Mouse (Mus musculus) heart, embryonic 14.5 days (tissue): Measurements from ENCODE around the gene Qrich2. TPM values are rescaled to one million over a fixed set of nuclear protein-coding genes. Genes with fewer than 3 reads are reported as not detected.
"Not testable (repeated sequence)": the region's sequence is repeated elsewhere in the genome, so short reads cannot be mapped to it uniquely, and the experiment has no call there.

Source experiments
- ATAC-seq: fragments of 200-750 bp; cut with Nextera tagmentation; 2 replicates; pipeline ENCODE4 v1.8.0; 2017; ENCODE audit warnings: low read depth, moderate TSS enrichment; ENCODE audit not compliant: insufficient number of reproducible peaks, insufficient read depth, low FRiP score
- H3K27ac ChIP-seq, 2 experiments: fragments of 200-500 bp in 1 of 2; fragments of 300-500 bp in 1 of 2; sonication (generic) in 1 of 2; replicated peaks in 1 of 2; 2 replicates each; pipeline ENCODE4 v1.5.1; 2012 to 2014; ENCODE audit warnings: low read depth in 2 of 2, low read length in 2 of 2, control low read depth in 1 of 2, mild to moderate bottlenecking in 1 of 2, mixed read lengths in 1 of 2; ENCODE audit not compliant: control insufficient read depth in 1 of 2, insufficient read depth in 1 of 2
- H3K27me3 ChIP-seq: fragments of 300-500 bp; sonication (generic); 2 replicates; pipeline ENCODE4 v1.6.1; 2014; ENCODE audit warnings: mild to moderate bottlenecking, low read length, control low read depth; ENCODE audit not compliant: control insufficient read depth, insufficient read depth
- H3K36me3 ChIP-seq: fragments of 300-500 bp; sonication (generic); 2 replicates; pipeline ENCODE4 v1.6.1; 2014; ENCODE audit warnings: mild to moderate bottlenecking, control low read depth, low read length, mixed read lengths; ENCODE audit not compliant: control insufficient read depth, insufficient read depth
- H3K4me1 ChIP-seq, 2 experiments: fragments of 200-500 bp in 1 of 2; fragments of 300-500 bp in 1 of 2; sonication (generic) in 1 of 2; 2 replicates each; pipeline ENCODE4 v1.6.1; 2012 to 2014; ENCODE audit warnings: low read length in 2 of 2, control low read depth in 1 of 2, mixed read lengths in 1 of 2; ENCODE audit not compliant: control insufficient read depth in 2 of 2, insufficient read depth in 2 of 2
- H3K4me2 ChIP-seq: fragments of 300-500 bp; sonication (generic); 2 replicates; pipeline ENCODE4 v1.6.1; 2014; ENCODE audit warnings: mild to moderate bottlenecking, low read length
- H3K4me3 ChIP-seq, 2 experiments: fragments of 200-500 bp in 1 of 2; fragments of 300-500 bp in 1 of 2; sonication (generic) in 1 of 2; 2 replicates each; pipeline ENCODE4 v1.5.1; 2012 to 2014; ENCODE audit warnings: low read length in 2 of 2, mild to moderate bottlenecking in 2 of 2, control low read depth in 1 of 2, low read depth in 1 of 2, moderate library complexity in 1 of 2; ENCODE audit not compliant: control insufficient read depth in 1 of 2, insufficient read depth in 1 of 2
- H3K9ac ChIP-seq: fragments of 300-500 bp; sonication (generic); 2 replicates; pipeline ENCODE4 v1.6.1; 2014; ENCODE audit warnings: mild to moderate bottlenecking, low read length
- H3K9me3 ChIP-seq: fragments of 300-500 bp; sonication (generic); 2 replicates; pipeline ENCODE4 v1.6.1; 2016; ENCODE audit warnings: low read length, control low read depth; ENCODE audit not compliant: control insufficient read depth
- WGBS: fragments of 180-500 bp; shearing (Covaris S2); extraction: QIAGEN DNeasy Blood & Tissue Kit; methylation state at CpG from one replicate; pipeline ENCODE4 v1.1.7; 2014; 5-methylcytosine and 5-hydroxymethylcytosine counted together
- polyA plus RNA-seq: library from polyadenylated mRNA; unstranded; fragments of >200 nt; fragmentation: Nextera tagmentation; extraction: Ambion mirVana; gene quantifications from 2 replicates; pipeline ENCODE4 v1.2.1, GENCODE M21; 2014

Gene Qrich2
- polyA plus RNA-seq, 1 experiment from 2014 or later: not detected

DNA sequence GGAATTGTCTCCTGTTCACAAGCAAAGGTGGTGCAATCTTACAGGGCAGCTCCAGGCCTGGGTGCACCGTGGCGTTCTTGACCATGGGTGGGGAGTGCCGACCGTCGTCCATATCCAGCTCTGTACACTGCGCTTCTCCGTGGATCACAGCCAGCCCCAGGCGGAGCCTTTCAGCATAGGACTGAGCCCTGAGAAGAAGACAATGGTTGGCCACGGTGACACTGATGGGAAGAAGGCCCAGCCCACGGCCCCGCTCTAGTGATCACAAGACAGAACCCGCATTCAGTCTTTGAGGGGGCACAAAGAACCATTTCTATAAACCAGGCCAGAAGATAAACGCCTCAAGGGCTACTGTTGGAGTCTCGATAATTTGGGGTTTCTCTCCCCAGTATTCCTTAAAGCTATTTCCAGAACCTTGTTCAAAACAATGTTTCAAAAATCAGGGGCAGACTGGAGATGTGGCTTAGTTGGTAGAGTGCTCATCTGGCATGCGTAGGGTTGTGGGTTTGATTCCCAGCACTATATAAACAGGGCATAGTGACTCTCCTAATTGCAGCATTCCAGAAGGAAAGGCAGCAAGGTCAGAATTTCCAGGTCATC, 11.2 kb upstream of the Qrich2 start:
- Histone ChIP-seq H3K4me1 (0 out of 4 replicates have a peak, but pooled peaks cover 2 to 5% of the 10 kb centered on the region in 2 experiments), H3K27me3 (no peaks in the 10 kb centered on the region), H3K4me2 (no peak overlapping the region), H3K36me3 (peaks cover 100% of the 10 kb centered on the region), H3K9ac (no peak overlapping the region), H3K4me3 (no peak overlapping the region), H3K9me3 (no peaks in the 10 kb centered on the region), H3K27ac (no peak overlapping the region)
- no peak for ATAC-seq
- WGBS: 94% methylated on average over 15 of the region's 15 CpGs

DNA sequence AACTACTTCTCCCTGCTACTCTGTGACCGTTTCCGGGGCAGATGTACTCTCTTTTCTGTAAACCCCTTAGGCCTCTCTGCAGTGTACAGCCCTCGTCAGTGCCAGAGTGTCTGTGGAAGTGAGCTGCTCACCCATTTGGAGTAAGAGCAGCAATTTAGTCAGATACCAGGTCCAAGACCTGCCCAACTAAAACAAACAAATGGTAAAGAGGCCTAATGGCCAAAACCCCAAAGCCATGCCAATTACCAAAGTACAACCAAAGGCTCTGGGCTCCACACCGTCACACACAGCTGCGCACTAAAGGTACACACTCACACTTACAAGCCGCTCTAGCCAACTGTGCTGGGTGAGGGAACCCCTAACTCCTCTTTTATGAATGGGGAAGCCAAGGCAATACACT, 10.7 kb upstream of the Qrich2 start:
- H3K9me3 ChIP-seq: no peaks in the 10 kb centered on the region
- WGBS: 86% methylated on average over 6 of the region's 6 CpGs
- H3K4me1 ChIP-seq: 0 out of 4 replicates have a peak, but pooled peaks cover 2 to 5% of the 10 kb centered on the region in 2 experiments
- peak overlapping the region in 1 of 2 experiments; percentile 64; a peak in 2 of 4 replicates for H3K27ac ChIP-seq
- H3K27me3 ChIP-seq: no peaks in the 10 kb centered on the region
- no peak overlapping the region for H3K4me3 ChIP-seq
- H3K36me3 ChIP-seq: peaks cover 100% of the 10 kb centered on the region
- no peak for ATAC-seq
- H3K9ac ChIP-seq: peak overlapping the region; percentile 30; the same call in 1 of the 2 replicates
- no peak overlapping the region for H3K4me2 ChIP-seq

DNA sequence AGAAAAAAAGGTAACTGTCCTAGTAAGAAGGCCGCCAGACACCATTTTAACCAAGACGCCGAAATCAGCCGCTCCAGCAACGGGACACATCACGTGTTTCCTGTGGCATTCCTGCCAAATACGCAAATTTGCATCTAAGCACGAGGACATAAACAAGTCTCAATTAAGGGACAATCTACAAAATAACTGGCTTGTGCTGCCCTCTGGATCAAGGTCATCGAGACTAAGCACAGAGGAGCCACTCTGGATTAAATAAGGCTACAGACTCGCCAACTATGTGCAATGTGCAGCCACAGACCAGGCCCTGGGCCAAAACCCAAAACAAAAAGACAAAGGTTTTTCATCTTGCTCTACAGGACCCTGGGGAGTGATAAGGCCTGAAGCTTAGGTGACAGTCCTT, 10.0 kb upstream of the Qrich2 start:
- 84% methylated on average over 10 of the region's 10 CpGs for WGBS
- Histone ChIP-seq H3K27ac (peak overlapping the region; percentile 25 to 64; a peak in 3 of 4 replicates), H3K9me3 (no peaks in the 10 kb centered on the region), H3K4me3 (no peak overlapping the region), H3K27me3 (no peaks in the 10 kb centered on the region), H3K9ac (no peak overlapping the region; the same call in 1 of the 2 replicates), H3K4me2 (no peak overlapping the region), H3K4me1 (peaks cover 2 to 10% of the 10 kb centered on the region in 2 experiments; a peak in 1 of 4 replicates), H3K36me3 (peaks cover 100% of the 10 kb centered on the region)
- ATAC-seq: no peak

DNA sequence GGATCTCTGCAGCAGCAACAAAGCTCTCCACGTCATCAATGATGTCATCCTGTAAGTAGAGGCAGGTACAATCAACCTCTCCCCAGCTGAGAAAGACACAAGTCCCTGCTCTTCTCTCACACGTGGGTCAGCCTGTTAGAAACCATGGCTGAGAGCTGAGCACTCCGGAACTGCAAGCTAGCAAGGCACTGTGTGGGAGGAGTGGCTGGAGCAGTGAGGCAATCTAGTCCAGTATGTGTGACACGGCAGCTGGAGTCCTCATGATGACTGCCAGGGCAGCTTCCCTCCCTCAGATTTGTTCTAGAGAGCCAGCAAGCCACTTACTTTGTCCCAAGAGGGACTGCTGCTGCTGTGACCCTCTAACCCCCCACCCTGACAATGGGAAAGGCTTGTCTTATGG, 6.2 kb upstream of the Qrich2 start:
- Histone ChIP-seq H3K9ac (no peak overlapping the region), H3K9me3 (no peaks in the 10 kb centered on the region), H3K4me2 (no peak overlapping the region), H3K4me3 (no peak overlapping the region), H3K36me3 (peaks cover 77% of the 10 kb centered on the region), H3K27me3 (no peaks in the 10 kb centered on the region), H3K27ac (no peak overlapping the region), H3K4me1 (peaks cover 5 to 10% of the 10 kb centered on the region in 2 experiments; a peak in 2 of 4 replicates)
- WGBS: 67% methylated on average over 4 of the region's 4 CpGs
- no peak for ATAC-seq

DNA sequence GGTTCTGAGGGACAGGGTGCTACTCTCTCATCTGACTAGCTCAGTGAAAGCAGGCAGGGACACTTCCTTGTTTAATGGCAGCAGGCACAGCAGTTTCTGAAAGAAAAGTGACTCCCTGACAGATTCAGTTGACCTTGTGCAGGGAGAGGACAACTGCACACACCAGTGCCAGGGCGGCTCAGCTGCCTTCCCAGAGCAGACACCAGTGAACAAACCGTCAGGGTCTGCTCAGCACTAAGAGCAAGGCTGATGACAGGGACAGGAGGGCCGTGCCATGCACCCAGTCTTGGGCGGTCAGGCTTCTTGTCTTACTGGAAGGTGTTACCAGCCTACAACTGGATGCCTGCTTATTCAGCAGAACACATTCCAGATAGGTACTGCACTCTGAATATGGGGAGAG, 4.9 kb upstream of the Qrich2 start:
- Histone ChIP-seq H3K27me3 (no peaks in the 10 kb centered on the region), H3K4me3 (no peak overlapping the region), H3K4me1 (peaks cover 3 to 5% of the 10 kb centered on the region in 2 experiments; a peak in 2 of 4 replicates), H3K9ac (no peak overlapping the region; the same call in 1 of the 2 replicates), H3K27ac (peak overlapping the region; percentile 52 to 72), H3K36me3 (peaks cover 63% of the 10 kb centered on the region), H3K9me3 (no peaks in the 10 kb centered on the region), H3K4me2 (no peak overlapping the region)
- WGBS: 42% methylated on average over 4 of the region's 4 CpGs
- peak; percentile 72; the same call in 1 of the 2 replicates for ATAC-seq

DNA sequence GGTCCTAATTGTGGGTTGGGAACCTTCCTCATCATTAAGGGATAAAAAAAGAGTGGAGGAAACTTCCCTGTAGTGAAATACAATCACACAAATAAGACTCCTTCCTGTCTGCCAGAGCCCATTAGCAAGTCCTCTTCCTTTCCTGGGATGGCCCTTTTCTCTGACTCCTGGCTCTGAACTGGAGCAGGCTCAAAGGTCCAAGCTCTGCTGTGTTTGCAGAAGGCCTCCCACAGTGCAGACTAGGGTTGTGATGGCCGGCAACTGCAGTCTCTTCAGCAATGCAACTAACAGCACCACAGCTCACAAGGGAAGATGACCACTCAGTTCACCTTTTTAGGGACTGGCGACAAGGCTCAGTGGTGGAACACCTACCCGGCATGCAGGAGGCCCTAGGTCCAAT, 4.2 kb upstream of the Qrich2 start:
- Histone ChIP-seq H3K36me3 (peaks cover 57% of the 10 kb centered on the region), H3K4me3 (no peak overlapping the region), H3K9ac (no peak overlapping the region; the same call in 1 of the 2 replicates), H3K4me1 (peaks cover 3 to 5% of the 10 kb centered on the region in 2 experiments; a peak in 2 of 4 replicates), H3K9me3 (no peaks in the 10 kb centered on the region), H3K27me3 (no peaks in the 10 kb centered on the region), H3K4me2 (no peak overlapping the region), H3K27ac (peak overlapping the region; percentile 52 to 72; a peak in 3 of 4 replicates)
- 85% methylated on average over 3 of the region's 3 CpGs for WGBS
- ATAC-seq: no peak

DNA sequence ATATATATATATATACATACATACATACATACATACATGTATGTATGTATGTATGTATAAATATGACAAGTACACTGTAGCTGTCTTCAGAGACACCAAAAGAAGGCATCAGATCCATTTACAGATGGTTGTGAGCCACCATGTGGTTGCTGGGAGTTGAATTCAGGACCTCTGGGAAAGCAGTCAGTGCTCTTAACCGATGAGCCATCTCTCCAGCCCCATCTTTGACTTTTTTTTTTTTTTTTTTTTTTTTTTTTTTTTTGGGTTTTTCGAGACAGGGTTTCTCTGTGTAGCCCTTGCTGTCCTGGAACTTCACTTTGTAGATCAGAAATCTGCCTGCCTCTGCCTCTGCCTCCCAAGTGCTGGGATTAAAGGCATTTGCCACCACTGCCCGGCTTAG, 2.3 kb upstream of the Qrich2 start:
- not testable (repeated sequence) for H3K27ac ChIP-seq, H3K4me1 ChIP-seq, H3K4me2 ChIP-seq, ATAC-seq, H3K9ac ChIP-seq, H3K9me3 ChIP-seq, H3K4me3 ChIP-seq, H3K27me3 ChIP-seq
- peaks cover 38% of the 10 kb centered on the region for H3K36me3 ChIP-seq
- 83% methylated on average over 3 of the region's 3 CpGs for WGBS
